Mouse (Mus musculus): ENCODE results near the gene Gm20388.

DNA sequence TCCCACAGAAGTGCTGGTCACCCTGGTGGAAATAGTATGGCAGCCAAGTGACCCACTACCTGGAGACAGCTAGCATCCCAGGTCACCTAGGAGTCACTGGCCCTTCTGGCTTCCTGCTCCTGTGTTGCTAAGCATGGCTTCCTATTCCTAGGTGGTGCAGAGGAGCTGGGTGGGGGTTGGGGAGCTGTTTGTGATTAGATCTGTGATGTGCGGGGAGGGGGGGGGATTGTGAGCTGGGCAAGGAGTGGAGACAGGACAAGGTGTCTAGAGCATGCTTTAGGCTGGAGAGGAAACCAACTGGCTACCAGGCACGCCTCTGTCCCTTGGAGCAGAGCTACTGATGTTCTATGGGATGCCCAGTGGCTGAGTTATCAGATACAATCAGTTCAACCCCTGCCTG lies 561.1 kb downstream of the Gm20388 start:
- TF ChIP-seq CTCF (IDR thresholded peaks at IDR 0.05; ENCODE audit: low read depth, low read length), result no peak
- TF ChIP-seq POLR2A (IDR thresholded peaks at IDR 0.05; ENCODE audit: insufficient read depth, low read length), result no peak
- no peak for TF ChIP-seq EP300 (IDR thresholded peaks at IDR 0.05; ENCODE audit: insufficient read depth, low read depth, low read length)

All from ES-Bruce4 (cell line).